Comparison of ENCODE assay signal across 9 mouse cellular contexts in genomic region chr2:80037971-80038370, GRCm38 (mm10).
DNase-seq lines count a peak whose midpoint lies in the region; ATAC-seq lines count a peak whose summit lies in the region.
"Had no signal": no experiment of that assay in that cellular context is flagged by ENCODE, and none has a peak within 500 bp of the region (broad histone marks: within the 10 kb centered on the region; RNA-seq: fewer than 3 reads in every experiment).

No protein-coding gene starts in this region.

- H3K36me3 ChIP-seq in kidney, embryonic 15.5 days: no peaks in the 10 kb centered on the region
- H3K36me3 ChIP-seq in embryonic facial prominence, embryonic 15.5 days: no peaks in the 10 kb centered on the region
- H3K36me3 ChIP-seq in liver, embryonic 12.5 days: no peaks in the 10 kb centered on the region
- H3K36me3 ChIP-seq: G1E had no signal

- 59% methylated on average over 5 of the region's 5 CpGs for WGBS in kidney, embryonic 15.5 days
- WGBS in embryonic facial prominence, embryonic 15.5 days: 50% methylated on average over 5 of the region's 5 CpGs
- 62% methylated on average over 5 of the region's 5 CpGs for whole genome bisulfite sequencing in liver, embryonic 12.5 days (ENCODE audit: insufficient replicate concordance)

- H3K27ac ChIP-seq in kidney, embryonic 15.5 days: peak overlapping the region; percentile 66
- H3K27ac ChIP-seq in embryonic facial prominence, embryonic 15.5 days (replicated peaks): 0 out of 2 replicates have a peak overlapping the region, but pooled peaks have one; percentile 25
- no peak overlapping the region for H3K27ac ChIP-seq in liver, embryonic 12.5 days

- no peak for ATAC-seq in kidney, embryonic 15.5 days (replicated peaks; ENCODE audit: low FRiP score)
- no peak for ATAC-seq in embryonic facial prominence, embryonic 15.5 days (ENCODE audit: insufficient number of reproducible peaks, low FRiP score, low TSS enrichment, low read depth)
- no peak for ATAC-seq in liver, embryonic 12.5 days

- no peaks in the 10 kb centered on the region for H3K4me1 ChIP-seq in kidney, embryonic 15.5 days
- 0 out of 2 replicates have a peak, but pooled peaks cover 5% of the 10 kb centered on the region for H3K4me1 ChIP-seq in embryonic facial prominence, embryonic 15.5 days
- H3K4me1 ChIP-seq in liver, embryonic 12.5 days: no peaks in the 10 kb centered on the region

- 0 out of 2 replicates have a peak overlapping the region, but pooled peaks have one; percentile 14 for H3K9ac ChIP-seq in kidney, embryonic 15.5 days
- no peak overlapping the region for H3K9ac ChIP-seq in embryonic facial prominence, embryonic 15.5 days
- H3K9ac ChIP-seq in liver, embryonic 12.5 days: no peak overlapping the region

- peak overlapping the region; percentile 53 for H3K4me2 ChIP-seq in kidney, embryonic 15.5 days
- peak overlapping the region; percentile 39 for H3K4me2 ChIP-seq in embryonic facial prominence, embryonic 15.5 days (replicated peaks)
- H3K4me2 ChIP-seq in liver, embryonic 12.5 days: no peak overlapping the region

- no peak for DNase-seq in kidney, postnatal 4 days
- DNase-seq in adipocyte (ENCODE audit: low spot score): peak; percentile 78
- DNase-seq in cerebellum, postnatal 4 days (ENCODE audit: low spot score in 2 of 2): no peak
- no peak for DNase-seq in layer of hippocampus, adult 18-20 months (ENCODE audit: low spot score in 2 of 2)

- no peaks in the 10 kb centered on the region for H3K27me3 ChIP-seq in kidney, embryonic 15.5 days
- H3K27me3 ChIP-seq in embryonic facial prominence, embryonic 15.5 days: no peaks in the 10 kb centered on the region
- no peaks in the 10 kb centered on the region for H3K27me3 ChIP-seq in liver, embryonic 12.5 days (replicated peaks)

- peak overlapping the region; percentile 36 for H3K4me3 ChIP-seq in kidney, embryonic 15.5 days (replicated peaks)
- peak overlapping the region; percentile 29 for H3K4me3 ChIP-seq in embryonic facial prominence, embryonic 15.5 days (replicated peaks)
- H3K4me3 ChIP-seq in liver, embryonic 12.5 days: peak overlapping the region; percentile 23
- H3K4me3 ChIP-seq: erythroblast, embryonic 14.5 days had no signal

- H3K9me3 ChIP-seq in kidney, embryonic 15.5 days (replicated peaks): no peaks in the 10 kb centered on the region
- no peaks in the 10 kb centered on the region for H3K9me3 ChIP-seq in embryonic facial prominence, embryonic 15.5 days (replicated peaks)
- H3K9me3 ChIP-seq in liver, embryonic 12.5 days (replicated peaks): no peaks in the 10 kb centered on the region
- H3K9me3 ChIP-seq: G1E had no signal
